Mouse (Mus musculus): ENCODE measurements around the gene Tfcp2. TPM values are rescaled to one million over a fixed set of nuclear protein-coding genes. Genes with fewer than 3 reads are reported as not detected.

Gene Tfcp2
- total and polyA plus RNA-seq, 3 experiments, result 5.3 to 7.8 (median 6.8) TPM

GRCm38 (mm10) chr15:100495102-100495501, 56.7 kb downstream of the Tfcp2 start, which contains the start of gene Csrnp2:
Csrnp2 (minus strand) TSS chr15:100495488.
- in situ Hi-C loops (cut with MboI; ENCODE audit: low pct_ligation_motif_present, low pct_unique_long_range_greater_than_20kb, low sequenced_read_pairs) (no loop called here), dilution Hi-C loops (cut with MboI; ENCODE audit: extremely low pct_ligation_motif_present, extremely low pct_unique_long_range_greater_than_20kb, low sequenced_read_pairs) (no loop called here)
- peaks cover 7% of the 10 kb centered on the region for H3K9me3 ChIP-seq (replicated peaks; ENCODE audit: low read length)
- no peaks in the 10 kb centered on the region for H3K79me2 ChIP-seq (replicated peaks; ENCODE audit: control insufficient read depth, extremely low read depth, insufficient read depth, poor library complexity, severe bottlenecking)
- peaks cover 17% of the 10 kb centered on the region for H3K27me3 ChIP-seq (replicated peaks)
- DNase-seq (ENCODE audit: extremely low read depth), result peak; percentile 83
- peak within 1 kb of the TSS; percentile 80 for H3K9ac ChIP-seq (ENCODE audit: insufficient read depth, low read depth)
- H3K36me3 ChIP-seq (replicated peaks in 1 of 2; ENCODE audit: control insufficient read depth in 1 of 2, insufficient read depth in 1 of 2, low read length in 1 of 2), result no peaks in the 10 kb centered on the region
- H3K4me2 ChIP-seq (ENCODE audit: insufficient read depth, low read depth, poor library complexity, severe bottlenecking), result peak within 1 kb of the TSS; percentile 55
- TF ChIP-seq UBTF (IDR thresholded peaks at IDR 0.05; ENCODE audit: low read depth, low read length) (peak; percentile 43; the same call in 1 of the 2 replicates), CTCF (conservative IDR thresholded peaks at IDR 0.05 in 1 of 2, IDR thresholded peaks at IDR 0.05 in 1 of 2; ENCODE audit: low read depth in 2 of 2, low read length in 2 of 2) (no peak; a peak in 1 of 4 replicates), ZNF384 (IDR thresholded peaks at IDR 0.05; ENCODE audit: low read depth, low read length) (no peak), MAFK (IDR thresholded peaks at IDR 0.05; ENCODE audit: insufficient replicate concordance, low read length) (no peak), RCOR1 (conservative IDR thresholded peaks at IDR 0.05; ENCODE audit: low read depth, low read length) (0 out of 2 replicates have a peak, but pooled peaks have one; percentile 39), NELFE (IDR thresholded peaks at IDR 0.05; ENCODE audit: low read depth, low read length) (peak; percentile 99), MYC (IDR thresholded peaks at IDR 0.05; ENCODE audit: low read depth, low read length) (no peak), NRF1 (IDR thresholded peaks at IDR 0.05; ENCODE audit: low read depth, low read length) (peak; percentile 65), IRF4 (IDR thresholded peaks at IDR 0.05; ENCODE audit: low read depth, low read length) (peak; percentile 11; the same call in 1 of the 2 replicates), ETS1 (conservative IDR thresholded peaks at IDR 0.05; ENCODE audit: low read depth, low read length) (no peak), ZC3H11A (IDR thresholded peaks at IDR 0.05; ENCODE audit: low read depth, low read length) (no peak), TCF12 (IDR thresholded peaks at IDR 0.05; ENCODE audit: low read depth, low read length) (peak; percentile 91), MXI1 (IDR thresholded peaks at IDR 0.05; ENCODE audit: low read depth, low read length) (peak; percentile 32; the same call in 1 of the 2 replicates), USF2 (conservative IDR thresholded peaks at IDR 0.05; ENCODE audit: low read depth, low read length) (no peak), PAX5 (IDR thresholded peaks at IDR 0.05; ENCODE audit: low read length) (no peak), RAD21 (IDR thresholded peaks at IDR 0.05; ENCODE audit: low read depth, low read length) (no peak), CHD2 (IDR thresholded peaks at IDR 0.05; ENCODE audit: low read length) (0 out of 2 replicates have a peak, but pooled peaks have one; percentile 16), POLR2AphosphoS2 (IDR thresholded peaks at IDR 0.05; ENCODE audit: low read depth, low read length) (peak; percentile 84; the same call in 1 of the 2 replicates), GABPA (IDR thresholded peaks at IDR 0.05; ENCODE audit: insufficient replicate concordance, low read depth, low read length) (peak; percentile 52; the same call in 1 of the 2 replicates), SIN3A (IDR thresholded peaks at IDR 0.05; ENCODE audit: low read length) (peak; percentile 53), ZMIZ1 (IDR thresholded peaks at IDR 0.05; ENCODE audit: low read depth, low read length) (peak; percentile 98), EP300 (IDR thresholded peaks at IDR 0.05; ENCODE audit: low read length) (no peak), CHD1 (IDR thresholded peaks at IDR 0.05; ENCODE audit: low read depth, low read length) (no peak), SMC3 (IDR thresholded peaks at IDR 0.05; ENCODE audit: low read depth, low read length) (no peak; the same call in 1 of the 2 replicates), USF1 (IDR thresholded peaks at IDR 0.05; ENCODE audit: low read depth, low read length) (no peak), TBP (conservative IDR thresholded peaks at IDR 0.05; ENCODE audit: low read depth, low read length) (peak; percentile 96), MAZ (IDR thresholded peaks at IDR 0.05; ENCODE audit: low read depth, low read length) (peak; percentile 16; the same call in 1 of the 2 replicates), ZKSCAN1 (IDR thresholded peaks at IDR 0.05; ENCODE audit: borderline replicate concordance, low read depth, low read length) (no peak), POLR2A (IDR thresholded peaks at IDR 0.05; ENCODE audit: low read depth, low read length) (peak; percentile 100), BHLHE40 (IDR thresholded peaks at IDR 0.05; ENCODE audit: low read depth, low read length) (no peak), MEF2A (IDR thresholded peaks at IDR 0.05; ENCODE audit: borderline replicate concordance, low read depth, low read length) (peak; percentile 62; the same call in 1 of the 2 replicates), ELF1 (IDR thresholded peaks at IDR 0.05; ENCODE audit: low read depth, low read length) (peak; percentile 64), HCFC1 (IDR thresholded peaks at IDR 0.05; ENCODE audit: low read depth, low read length) (peak; percentile 96), JUND (conservative IDR thresholded peaks at IDR 0.05; ENCODE audit: low read depth, low read length) (no peak), JUN (IDR thresholded peaks at IDR 0.05; ENCODE audit: insufficient read depth, low read depth, low read length) (no peak), MAX (IDR thresholded peaks at IDR 0.05; ENCODE audit: low read length) (0 out of 2 replicates have a peak, but pooled peaks have one; percentile 46), KAT2A (IDR thresholded peaks at IDR 0.05; ENCODE audit: insufficient replicate concordance, low read length) (peak; percentile 92; the same call in 1 of the 2 replicates), E2F4 (IDR thresholded peaks at IDR 0.05; ENCODE audit: insufficient replicate concordance, low read depth, low read length) (no peak)
- H3K4me1 ChIP-seq (ENCODE audit: control insufficient read depth in 1 of 2, insufficient read depth in 2 of 2), result peaks cover 11 to 20% of the 10 kb centered on the region in 2 experiments
- peak within 1 kb of the TSS; percentile 32 to 90 (median 67) for H3K4me3 ChIP-seq (replicated peaks in 1 of 3; ENCODE audit: low read depth in 2 of 3, low read length in 2 of 3, poor library complexity in 1 of 3)
- H3K27ac ChIP-seq (ENCODE audit: insufficient read depth, low read depth), result no peak within 1 kb of the TSS
